Mouse (Mus musculus) lung, adult 2 months (tissue): Measurements from ENCODE around the gene Ern1.

Experiments
- CTCF ChIP-seq: fragments of 200-500 bp; IDR thresholded peaks from 2 replicates; pipeline ENCODE4 v1.5.1; 2011; ENCODE audit warnings: mild to moderate bottlenecking, low read length, control low read depth; ENCODE audit not compliant: insufficient read depth
- POLR2A ChIP-seq: fragments of 200-500 bp; IDR thresholded peaks from 2 replicates; pipeline ENCODE4 v1.6.1; 2011; ENCODE audit warnings: low read depth, mild to moderate bottlenecking, control low read depth, low read length, borderline replicate concordance; ENCODE audit errors: extremely low read depth

DNA sequence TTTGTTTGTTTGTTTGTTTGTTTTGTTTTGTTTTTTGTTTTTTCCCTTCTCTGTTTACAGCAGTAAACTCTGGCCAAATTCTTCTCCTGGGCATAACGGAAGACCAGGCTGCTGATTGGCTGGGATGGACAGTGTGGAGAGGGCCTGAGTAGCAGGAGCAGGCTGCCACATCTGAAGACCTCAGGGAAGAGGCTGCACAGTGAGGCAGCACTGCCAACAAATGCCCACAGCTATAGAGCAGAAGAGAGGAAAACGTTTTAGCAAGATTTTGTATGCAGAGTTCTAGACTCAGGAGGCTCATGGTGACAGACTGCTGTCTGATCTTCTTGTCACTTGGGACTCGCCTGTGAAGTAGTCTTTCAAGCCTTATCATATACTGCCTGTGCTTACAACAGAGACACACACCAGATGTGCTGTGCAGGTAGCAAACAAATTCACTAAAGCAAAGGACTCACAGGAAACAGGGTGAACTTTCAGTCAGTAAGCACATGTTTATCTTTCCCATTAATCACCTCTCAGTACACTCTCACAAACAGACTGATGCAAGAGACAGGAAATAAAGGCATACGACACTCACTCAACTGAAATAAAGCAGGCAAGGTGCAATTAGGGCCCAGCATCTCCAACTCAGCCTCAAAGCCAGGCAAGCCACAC lies 49.0 kb downstream of the Ern1 start:
- TF ChIP-seq CTCF = no peak
- TF ChIP-seq POLR2A = no peak
